Mouse (Mus musculus): Measurements from ENCODE around the gene Clca1. TPM values are rescaled to one million over a fixed set of nuclear protein-coding genes. Genes with fewer than 3 reads are reported as not detected.

Gene Clca1
- 0.25 TPM for polyA plus RNA-seq (2014; fragmentation: Illumina TruSeq; extraction: RNeasy Lipid Tissue Mini Kit (QIAGEN cat#74804); ENCODE audit: insufficient read depth, low read depth, low replicate concordance)

GRCm38 (mm10) chr3:145032676-145033075, at the start of gene Clca1:
Clca1 (minus strand) TSS chr3:145032776.

GRCm38 (mm10) chr3:144974945-144975344, 57.6 kb downstream of the Clca1 start, which contains the start of gene Clca4a:
Clca4a (minus strand) TSS chr3:144975045.

Other genes with a start within 250 kb of the Clca1 start
- not detected for gene Clca3a2, start 213.3 kb downstream of the Clca1 start, polyA plus RNA-seq (2014; fragmentation: Illumina TruSeq; extraction: RNeasy Lipid Tissue Mini Kit (QIAGEN cat#74804); ENCODE audit: insufficient read depth, low read depth, low replicate concordance)
- gene Clca3b, start 183.4 kb downstream of the Clca1 start, polyA plus RNA-seq (2014; fragmentation: Illumina TruSeq; extraction: RNeasy Lipid Tissue Mini Kit (QIAGEN cat#74804); ENCODE audit: insufficient read depth, low read depth, low replicate concordance), result not detected
- not detected for gene Clca4b, start 100.2 kb downstream of the Clca1 start, polyA plus RNA-seq (2014; fragmentation: Illumina TruSeq; extraction: RNeasy Lipid Tissue Mini Kit (QIAGEN cat#74804); ENCODE audit: insufficient read depth, low read depth, low replicate concordance)
- not detected for gene Clca4a, start 57.7 kb downstream of the Clca1 start, polyA plus RNA-seq (2014; fragmentation: Illumina TruSeq; extraction: RNeasy Lipid Tissue Mini Kit (QIAGEN cat#74804); ENCODE audit: insufficient read depth, low read depth, low replicate concordance)
- 0.11 TPM for gene Clca2, start 66.7 kb upstream of the Clca1 start, polyA plus RNA-seq (2014; fragmentation: Illumina TruSeq; extraction: RNeasy Lipid Tissue Mini Kit (QIAGEN cat#74804); ENCODE audit: insufficient read depth, low read depth, low replicate concordance)
- gene Odf2l, start 85.8 kb upstream of the Clca1 start, polyA plus RNA-seq (2014; fragmentation: Illumina TruSeq; extraction: RNeasy Lipid Tissue Mini Kit (QIAGEN cat#74804); ENCODE audit: insufficient read depth, low read depth, low replicate concordance), result 7.2 TPM

All from lung, adult 10 weeks (tissue).